Mouse (Mus musculus): ENCODE data around the gene 2810021J22Rik.
"Not testable (repeated sequence)": the region's sequence is repeated elsewhere in the genome, so short reads cannot be mapped to it uniquely, and the experiment has no call there.

DNA sequence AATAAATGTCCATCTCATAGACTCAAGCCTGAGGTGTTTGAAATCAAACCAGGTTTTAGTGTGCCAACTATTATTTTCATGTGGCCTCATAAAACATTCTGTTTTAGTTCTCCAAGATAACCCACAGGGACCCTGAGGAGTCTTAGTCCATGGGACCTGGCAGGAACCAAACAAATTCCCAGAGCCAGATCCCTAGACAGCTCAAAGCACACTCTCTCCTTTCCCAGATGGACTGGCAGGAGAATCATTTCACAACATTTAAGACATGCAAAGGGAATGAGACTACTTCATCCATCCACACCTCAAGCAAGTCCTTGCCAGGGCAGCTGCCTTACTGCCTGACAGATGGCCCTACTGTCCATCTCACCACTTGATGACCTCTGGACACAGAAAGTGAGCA, 38.1 kb upstream of the 2810021J22Rik start, which contains the start of gene Olfr312:
- not testable (repeated sequence) for TF ChIP-seq POLR2A (IDR thresholded peaks at IDR 0.05; ENCODE audit: insufficient read depth, low read length); CTCF (IDR thresholded peaks at IDR 0.05; ENCODE audit: low read depth, low read length); EP300 (IDR thresholded peaks at IDR 0.05; ENCODE audit: insufficient read depth, low read depth, low read length)

Data from ES-Bruce4 (cell line).